Mouse (Mus musculus) liver, embryonic 16.5 days (tissue): ENCODE measurements around the gene Cldnd2. TPM values are rescaled to one million over a fixed set of nuclear protein-coding genes. Genes with fewer than 3 reads are reported as not detected.

Source experiments
- ATAC-seq: fragments of 200-750 bp; cut with Nextera tagmentation; 2 replicates; pipeline ENCODE4 v1.8.0; 2017; ENCODE audit warnings: low read depth, mild to moderate bottlenecking, moderate number of reproducible peaks, moderate library complexity
- H3K27ac ChIP-seq: fragments of 300-500 bp; sonication (generic); 2 replicates; pipeline ENCODE4 v1.5.1; 2014; ENCODE audit warnings: mild to moderate bottlenecking, low read length
- H3K27me3 ChIP-seq: fragments of 300-500 bp; sonication (generic); 2 replicates; pipeline ENCODE4 v1.6.1; 2014; ENCODE audit warnings: low read depth, low read length, mixed read lengths; ENCODE audit not compliant: control insufficient read depth, insufficient read depth
- H3K36me3 ChIP-seq: fragments of 300-500 bp; sonication (generic); 2 replicates; pipeline ENCODE4 v1.6.1; 2014; ENCODE audit warnings: mild to moderate bottlenecking; ENCODE audit not compliant: control insufficient read depth, insufficient read depth
- H3K4me1 ChIP-seq: fragments of 300-500 bp; sonication (generic); 2 replicates; pipeline ENCODE4 v1.6.1; 2014; ENCODE audit warnings: low read depth, low read length, mixed read lengths; ENCODE audit not compliant: control insufficient read depth
- H3K4me2 ChIP-seq: fragments of 300-500 bp; sonication (generic); 2 replicates; pipeline ENCODE4 v1.6.1; 2014; ENCODE audit warnings: low read depth, low read length, mixed read lengths
- H3K4me3 ChIP-seq: fragments of 300-500 bp; sonication (generic); 2 replicates; pipeline ENCODE4 v1.5.1; 2014; ENCODE audit warnings: low read depth, mild to moderate bottlenecking, low read length
- H3K9ac ChIP-seq: fragments of 300-500 bp; sonication (generic); 2 replicates; pipeline ENCODE4 v1.6.1; 2014; ENCODE audit warnings: low read depth, low read length
- H3K9me3 ChIP-seq: fragments of 300-500 bp; sonication (generic); replicated peaks from 2 replicates; pipeline ENCODE4 v1.6.1; 2016; ENCODE audit warnings: low read length; ENCODE audit not compliant: control insufficient read depth
- WGBS: fragments of 180-500 bp; shearing (Covaris S2); extraction: QIAGEN DNeasy Blood & Tissue Kit; methylation state at CpG from one replicate; pipeline ENCODE4 v1.1.7; 2014; ENCODE audit not compliant: insufficient replicate concordance; 5-methylcytosine and 5-hydroxymethylcytosine counted together
- polyA plus RNA-seq: library from polyadenylated mRNA; unstranded; fragments of >200 nt; fragmentation: Nextera tagmentation; extraction: Ambion mirVana; gene quantifications from 2 replicates; pipeline ENCODE4 v1.2.1, GENCODE M21; 2015

The Cldnd2 gene
- polyA plus RNA-seq, 1 experiment from 2014 or later = not detected

DNA sequence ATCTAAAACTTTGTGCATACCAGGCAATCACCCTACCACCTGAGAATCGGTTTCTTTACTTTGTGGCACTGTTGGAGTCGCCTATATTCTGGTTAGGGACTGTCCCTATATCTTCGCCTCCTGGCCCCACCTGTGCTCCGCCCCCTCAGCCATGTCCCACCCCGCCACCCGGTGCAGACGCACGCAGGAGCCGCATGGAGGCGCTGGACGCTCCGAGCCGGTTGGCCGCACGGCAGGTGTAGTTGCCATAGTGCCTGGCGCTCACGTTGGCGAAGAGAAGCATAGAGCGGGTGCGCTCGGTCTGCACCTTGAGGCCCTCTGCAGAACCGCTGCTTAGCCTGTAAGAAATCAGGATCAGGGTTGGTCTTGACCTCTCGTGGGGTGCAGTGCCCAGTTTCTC lies 35.1 kb downstream of the Cldnd2 start:
- H3K9me3 ChIP-seq = no peaks in the 10 kb centered on the region
- no peak overlapping the region for H3K9ac ChIP-seq
- no peak overlapping the region for H3K27ac ChIP-seq
- H3K4me2 ChIP-seq = no peak overlapping the region
- peaks cover 27% of the 10 kb centered on the region for H3K27me3 ChIP-seq
- 7% methylated on average over 23 of the region's 23 CpGs for WGBS
- ATAC-seq = no peak
- H3K4me3 ChIP-seq = no peak overlapping the region
- H3K36me3 ChIP-seq = no peaks in the 10 kb centered on the region
- H3K4me1 ChIP-seq = no peaks in the 10 kb centered on the region

GRCm38 (mm10) chr7:43476376-43476775 lies 35.8 kb downstream of the Cldnd2 start:
- no peak overlapping the region for H3K4me3 ChIP-seq
- H3K27ac ChIP-seq = no peak overlapping the region
- no peaks in the 10 kb centered on the region for H3K4me1 ChIP-seq
- no peaks in the 10 kb centered on the region for H3K36me3 ChIP-seq
- H3K9me3 ChIP-seq = no peaks in the 10 kb centered on the region
- 8% methylated on average over 13 of the region's 13 CpGs for WGBS
- H3K27me3 ChIP-seq = peaks cover 27% of the 10 kb centered on the region
- ATAC-seq = no peak
- H3K4me2 ChIP-seq = no peak overlapping the region
- H3K9ac ChIP-seq = no peak overlapping the region

GRCm38 (mm10) chr7:43481191-43481590 lies 40.6 kb downstream of the Cldnd2 start:
- 37% methylated on average over 3 of the region's 3 CpGs for WGBS
- Histone ChIP-seq H3K27ac (no peak overlapping the region), H3K9me3 (no peaks in the 10 kb centered on the region), H3K27me3 (peaks cover 19% of the 10 kb centered on the region), H3K4me3 (no peak overlapping the region), H3K9ac (no peak overlapping the region), H3K4me2 (no peak overlapping the region), H3K4me1 (no peaks in the 10 kb centered on the region), H3K36me3 (no peaks in the 10 kb centered on the region)
- ATAC-seq = no peak

- no peak overlapping the region for H3K27ac ChIP-seq
- H3K4me3 ChIP-seq = no peak overlapping the region
- H3K9ac ChIP-seq = no peak overlapping the region
- no peak overlapping the region for H3K4me2 ChIP-seq
- H3K9me3 ChIP-seq = no peaks in the 10 kb centered on the region
- WGBS = 51% methylated on average over 8 of the region's 8 CpGs
- H3K27me3 ChIP-seq = peaks cover 8% of the 10 kb centered on the region
- ATAC-seq = no peak
- H3K36me3 ChIP-seq = no peaks in the 10 kb centered on the region
- H3K4me1 ChIP-seq = no peaks in the 10 kb centered on the region
Measured at GRCm38 (mm10) chr7:43482090-43482716, 41.6 kb downstream of the Cldnd2 start.

- H3K4me2 ChIP-seq = no peak overlapping the region
- H3K4me1 ChIP-seq = no peaks in the 10 kb centered on the region
- 7% methylated on average over 10 of the region's 10 CpGs for WGBS
- H3K27ac ChIP-seq = no peak overlapping the region
- no peaks in the 10 kb centered on the region for H3K9me3 ChIP-seq
- H3K4me3 ChIP-seq = no peak overlapping the region
- 0 out of 2 replicates have a peak, but pooled peaks cover under 1% of the 10 kb centered on the region for H3K27me3 ChIP-seq
- H3K36me3 ChIP-seq = no peaks in the 10 kb centered on the region
- no peak for ATAC-seq
- no peak overlapping the region for H3K9ac ChIP-seq
Measured at GRCm38 (mm10) chr7:43483236-43483635, 42.7 kb downstream of the Cldnd2 start.

DNA sequence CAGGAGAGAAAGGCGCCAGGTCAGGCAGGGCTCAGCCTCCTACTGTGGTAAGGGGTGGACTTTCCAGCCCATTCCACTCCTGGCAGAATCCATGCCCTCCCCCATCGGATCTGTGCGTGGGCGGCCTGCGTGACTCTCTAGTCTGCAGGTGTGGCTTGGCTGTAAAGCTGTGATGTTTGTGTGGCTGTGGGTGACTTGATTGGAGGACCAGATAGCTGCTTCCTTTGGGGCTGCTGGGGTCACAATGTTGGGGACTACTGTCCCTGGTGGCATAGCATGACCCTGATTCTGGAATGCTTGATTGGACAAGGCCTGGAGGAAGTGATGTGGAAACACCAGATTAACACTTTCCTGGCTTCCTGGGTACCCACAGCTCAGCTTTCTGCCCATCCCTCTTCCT lies 48.1 kb downstream of the Cldnd2 start:
- peaks cover 27% of the 10 kb centered on the region for H3K27me3 ChIP-seq
- no peak overlapping the region for H3K9ac ChIP-seq
- no peaks in the 10 kb centered on the region for H3K4me1 ChIP-seq
- no peaks in the 10 kb centered on the region for H3K36me3 ChIP-seq
- no peak overlapping the region for H3K27ac ChIP-seq
- WGBS = 26% methylated on average over 5 of the region's 5 CpGs
- no peak for ATAC-seq
- no peak overlapping the region for H3K4me2 ChIP-seq
- H3K4me3 ChIP-seq = no peak overlapping the region
- H3K9me3 ChIP-seq = no peaks in the 10 kb centered on the region

GRCm38 (mm10) chr7:43489631-43490125 lies 49.1 kb downstream of the Cldnd2 start, which contains the start of gene Iglon5:
Iglon5 (minus strand) TSS chr7:43490075.
- H3K36me3 ChIP-seq = no peaks in the 10 kb centered on the region
- WGBS = 2% methylated on average over 19 of the region's 41 CpGs
- H3K27me3 ChIP-seq = peaks cover 27% of the 10 kb centered on the region
- H3K4me3 ChIP-seq = no peak within 1 kb of the TSS
- no peaks in the 10 kb centered on the region for H3K9me3 ChIP-seq
- no peaks in the 10 kb centered on the region for H3K4me1 ChIP-seq
- H3K4me2 ChIP-seq = no peak within 1 kb of the TSS
- no peak for ATAC-seq
- H3K27ac ChIP-seq = no peak within 1 kb of the TSS
- no peak within 1 kb of the TSS for H3K9ac ChIP-seq

- Histone ChIP-seq H3K4me2 (no peak overlapping the region), H3K36me3 (no peaks in the 10 kb centered on the region), H3K9me3 (no peaks in the 10 kb centered on the region), H3K4me1 (no peaks in the 10 kb centered on the region), H3K27me3 (peaks cover 27% of the 10 kb centered on the region), H3K4me3 (no peak overlapping the region), H3K27ac (no peak overlapping the region), H3K9ac (no peak overlapping the region)
- no peak for ATAC-seq
- WGBS = 3% methylated on average over 7 of the region's 13 CpGs
Measured at GRCm38 (mm10) chr7:43490182-43490584, 49.6 kb downstream of the Cldnd2 start.

GRCm38 (mm10) chr7:43490861-43491260 lies 50.3 kb downstream of the Cldnd2 start:
- H3K4me2 ChIP-seq = no peak overlapping the region
- no peak overlapping the region for H3K27ac ChIP-seq
- H3K27me3 ChIP-seq = peaks cover 27% of the 10 kb centered on the region
- no peak overlapping the region for H3K4me3 ChIP-seq
- no peaks in the 10 kb centered on the region for H3K4me1 ChIP-seq
- 50% methylated on average over 9 of the region's 9 CpGs for WGBS
- ATAC-seq = no peak
- no peaks in the 10 kb centered on the region for H3K9me3 ChIP-seq
- H3K36me3 ChIP-seq = no peaks in the 10 kb centered on the region
- no peak overlapping the region for H3K9ac ChIP-seq
